Mouse (Mus musculus) CH12.LX (cell line): ENCODE results near the gene Ddx59. TPM values are rescaled to one million over a fixed set of nuclear protein-coding genes. Genes with fewer than 3 reads are reported as not detected.

Source experiments
- DNase-seq: peaks from one replicate; pipeline ENCODE4 v3.0.0-alpha.2; 2013; ENCODE audit errors: extremely low read depth
- H3K27ac ChIP-seq: 2 replicates; pipeline ENCODE4 v1.5.1; 2012; ENCODE audit warnings: low read depth, mild to moderate bottlenecking, control low read depth, moderate library complexity; ENCODE audit not compliant: insufficient read depth
- H3K27me3 ChIP-seq: replicated peaks from 2 replicates; pipeline ENCODE3; 2012; ENCODE audit warnings: inconsistent platforms
- H3K36me3 ChIP-seq, 2 experiments: replicated peaks in 1 of 2; 2 replicates each; pipeline versions ENCODE3 to v1.6.1; 2012; ENCODE audit warnings: inconsistent platforms in 1 of 2, low read length in 1 of 2, mild to moderate bottlenecking in 1 of 2, mixed read lengths in 1 of 2, moderate library complexity in 1 of 2; ENCODE audit not compliant: control insufficient read depth in 1 of 2, insufficient read depth in 1 of 2
- H3K4me1 ChIP-seq, 2 experiments: 2 replicates each; pipeline ENCODE4 v1.6.1; 2012; ENCODE audit warnings: inconsistent platforms in 1 of 2, moderate library complexity in 1 of 2; ENCODE audit not compliant: insufficient read depth in 2 of 2, control insufficient read depth in 1 of 2
- H3K4me2 ChIP-seq: 2 replicates; pipeline ENCODE4 v1.6.1; 2012; ENCODE audit warnings: low read depth, mild to moderate bottlenecking, control low read depth; ENCODE audit not compliant: poor library complexity, insufficient read depth, severe bottlenecking
- H3K4me3 ChIP-seq, 3 experiments: fragments of 150-350 bp in 1 of 3; sonication (generic) in 1 of 3; replicated peaks in 1 of 3; 2 replicates each; pipeline versions ENCODE3 to v1.5.1; 2011 to 2012; ENCODE audit warnings: low read depth in 2 of 3, low read length in 2 of 3, mild to moderate bottlenecking in 2 of 3, moderate library complexity in 2 of 3, control low read depth in 1 of 3, improper control_type of control experiment in 1 of 3, inconsistent platforms in 1 of 3, mixed read lengths in 1 of 3; ENCODE audit not compliant: poor library complexity in 1 of 3
- H3K79me2 ChIP-seq: replicated peaks from 2 replicates; pipeline ENCODE4 v1.6.1; 2012; ENCODE audit warnings: mild to moderate bottlenecking, moderate library complexity; ENCODE audit not compliant: control insufficient read depth, poor library complexity, insufficient read depth, severe bottlenecking; ENCODE audit errors: extremely low read depth
- H3K9ac ChIP-seq: 2 replicates; pipeline ENCODE4 v1.6.1; 2012; ENCODE audit warnings: low read depth, mild to moderate bottlenecking, control low read depth, moderate library complexity; ENCODE audit not compliant: insufficient read depth
- H3K9me3 ChIP-seq: replicated peaks from 2 replicates; pipeline ENCODE3; 2012; ENCODE audit warnings: low read length, inconsistent platforms, mixed read lengths
- CHD1 ChIP-seq: IDR thresholded peaks from 2 replicates; pipeline ENCODE4 v1.6.1; 2012; ENCODE audit warnings: low read depth, low read length, improper control_type of control experiment, inconsistent platforms
- CHD2 ChIP-seq: IDR thresholded peaks from 2 replicates; pipeline ENCODE4 v1.6.1; 2011; ENCODE audit warnings: low read length, improper control_type of control experiment
- CTCF ChIP-seq, 2 experiments: IDR thresholded peaks in 1 of 2; conservative IDR thresholded peaks in 1 of 2; 2 replicates each; pipeline ENCODE4 v1.5.1; 2011 to 2012; ENCODE audit warnings: low read depth in 2 of 2, low read length in 2 of 2, improper control_type of control experiment in 1 of 2, inconsistent platforms in 1 of 2, mild to moderate bottlenecking in 1 of 2, moderate library complexity in 1 of 2
- ELF1 ChIP-seq: IDR thresholded peaks from 2 replicates; pipeline ENCODE4 v1.6.1; 2014; ENCODE audit warnings: low read depth, mild to moderate bottlenecking, inconsistent platforms, low read length, improper control_type of control experiment
- ETS1 ChIP-seq: conservative IDR thresholded peaks from 2 replicates; pipeline ENCODE4 v1.6.1; 2012; ENCODE audit warnings: low read depth, mild to moderate bottlenecking, inconsistent platforms, low read length, improper control_type of control experiment, moderate library complexity
- IRF4 ChIP-seq: IDR thresholded peaks from 2 replicates; pipeline ENCODE4 v1.6.1; 2014; ENCODE audit warnings: low read depth, mild to moderate bottlenecking, inconsistent platforms, low read length, improper control_type of control experiment
- JUN ChIP-seq: IDR thresholded peaks from 2 replicates; pipeline ENCODE4 v1.6.1; 2011; ENCODE audit warnings: low read depth, mild to moderate bottlenecking, low read length, improper control_type of control experiment, moderate library complexity; ENCODE audit not compliant: insufficient read depth
- KAT2A ChIP-seq: IDR thresholded peaks from 2 replicates; pipeline ENCODE4 v1.6.1; 2012; ENCODE audit warnings: low read length, improper control_type of control experiment, inconsistent platforms; ENCODE audit not compliant: insufficient replicate concordance
- MAX ChIP-seq: IDR thresholded peaks from 2 replicates; pipeline ENCODE4 v1.6.1; 2011; ENCODE audit warnings: low read length, improper control_type of control experiment
- MAZ ChIP-seq: IDR thresholded peaks from 2 replicates; pipeline ENCODE4 v1.6.1; 2012; ENCODE audit warnings: low read depth, mild to moderate bottlenecking, inconsistent platforms, low read length, improper control_type of control experiment, moderate library complexity
- MEF2A ChIP-seq: IDR thresholded peaks from 2 replicates; pipeline ENCODE4 v1.6.1; 2014; ENCODE audit warnings: low read depth, mild to moderate bottlenecking, inconsistent platforms, low read length, improper control_type of control experiment, borderline replicate concordance
- MYC ChIP-seq: IDR thresholded peaks from 2 replicates; pipeline ENCODE4 v1.6.1; 2011; ENCODE audit warnings: low read depth, mild to moderate bottlenecking, improper control_type of control experiment, low read length
- POLR2A ChIP-seq: IDR thresholded peaks from 2 replicates; pipeline ENCODE4 v1.6.1; 2011; ENCODE audit warnings: low read depth, mild to moderate bottlenecking, improper control_type of control experiment, low read length
- POLR2AphosphoS2 ChIP-seq: IDR thresholded peaks from 2 replicates; pipeline ENCODE4 v1.6.1; 2011; ENCODE audit warnings: low read depth, low read length, improper control_type of control experiment
- TCF12 ChIP-seq: IDR thresholded peaks from 2 replicates; pipeline ENCODE4 v1.6.1; 2014; ENCODE audit warnings: low read depth, mild to moderate bottlenecking, inconsistent platforms, low read length, improper control_type of control experiment
- UBTF ChIP-seq: IDR thresholded peaks from 2 replicates; pipeline ENCODE4 v1.6.1; 2012; ENCODE audit warnings: low read depth, mild to moderate bottlenecking, inconsistent platforms, low read length, improper control_type of control experiment, moderate library complexity
- USF2 ChIP-seq: conservative IDR thresholded peaks from 2 replicates; pipeline ENCODE4 v1.6.1; 2011; ENCODE audit warnings: low read depth, low read length, improper control_type of control experiment
- ZKSCAN1 ChIP-seq: IDR thresholded peaks from 2 replicates; pipeline ENCODE4 v1.6.1; 2012; ENCODE audit warnings: low read depth, inconsistent platforms, low read length, improper control_type of control experiment, borderline replicate concordance
- ZNF384 ChIP-seq: IDR thresholded peaks from 2 replicates; pipeline ENCODE4 v1.6.1; 2012; ENCODE audit warnings: low read depth, low read length, improper control_type of control experiment, inconsistent platforms
- dilution Hi-C: fragments of 300-500 bp; cut with MboI; formaldehyde crosslinking; loops from 2 replicates; pipeline ENCODE4 v1.14.3; 2020; ENCODE audit warnings: low sequenced_read_pairs; ENCODE audit not compliant: extremely low pct_unique_long_range_greater_than_20kb, extremely low pct_ligation_motif_present
- in situ Hi-C: fragments of 300-500 bp; cut with MboI; formaldehyde crosslinking; loops from 3 replicates; pipeline ENCODE4 v1.14.3; 2019; ENCODE audit warnings: low sequenced_read_pairs, low pct_ligation_motif_present, low pct_unique_long_range_greater_than_20kb, mixed read lengths
- polyA plus RNA-seq: library from polyadenylated mRNA; unstranded; fragments of >175 nt; gene quantifications from 2 replicates; pipeline ENCODE4 v1.2.1, GENCODE M21; 2012; ENCODE audit warnings: low read depth; ENCODE audit not compliant: insufficient read length
- total RNA-seq, 2 experiments: library from RNA; depleted of rRNA; stranded (reverse); fragments of 300-350 nt in 1 of 2; fragments of >200 nt in 1 of 2; gene quantifications; 2 replicates each; pipeline ENCODE4 v1.2.3; 2012 to 2014

Gene Ddx59
- total and polyA plus RNA-seq, 3 experiments: 6.9 to 10.9 (median 9.0) TPM

DNA sequence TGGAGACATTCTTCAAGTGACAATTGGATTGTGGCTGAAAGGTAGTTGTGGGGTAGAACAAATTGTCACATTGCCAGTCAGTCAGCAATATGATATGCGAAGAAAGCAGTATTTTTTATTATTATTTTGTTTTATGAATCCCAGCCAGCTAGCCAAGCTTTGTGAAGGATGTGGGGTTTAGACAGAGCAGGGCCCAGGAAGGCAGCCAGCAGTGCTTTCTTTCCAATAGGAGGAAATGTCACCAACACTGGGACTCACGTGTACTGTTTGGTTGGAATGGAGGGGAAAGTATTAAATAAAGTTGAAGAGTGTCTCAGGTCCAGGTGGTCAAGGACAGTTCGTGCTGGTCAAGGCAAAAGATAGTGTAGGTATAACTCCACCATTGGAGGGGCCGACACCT, 34.9 kb upstream of the Ddx59 start:
- Histone ChIP-seq H3K79me2 (no peaks in the 10 kb centered on the region), H3K9ac (no peak overlapping the region), H3K36me3 (no peaks in the 10 kb centered on the region), H3K4me3 (no peak overlapping the region), H3K27ac (no peak overlapping the region), H3K4me2 (no peak overlapping the region), H3K27me3 (no peaks in the 10 kb centered on the region), H3K9me3 (peaks cover 2% of the 10 kb centered on the region), H3K4me1 (peaks cover 0 to 4% of the 10 kb centered on the region in 2 experiments; a peak in 1 of 4 replicates)
- no peak for TF ChIP-seq JUN
- DNase-seq: no peak
- in situ Hi-C loops (no loop called here), dilution Hi-C loops (no loop called here)

DNA sequence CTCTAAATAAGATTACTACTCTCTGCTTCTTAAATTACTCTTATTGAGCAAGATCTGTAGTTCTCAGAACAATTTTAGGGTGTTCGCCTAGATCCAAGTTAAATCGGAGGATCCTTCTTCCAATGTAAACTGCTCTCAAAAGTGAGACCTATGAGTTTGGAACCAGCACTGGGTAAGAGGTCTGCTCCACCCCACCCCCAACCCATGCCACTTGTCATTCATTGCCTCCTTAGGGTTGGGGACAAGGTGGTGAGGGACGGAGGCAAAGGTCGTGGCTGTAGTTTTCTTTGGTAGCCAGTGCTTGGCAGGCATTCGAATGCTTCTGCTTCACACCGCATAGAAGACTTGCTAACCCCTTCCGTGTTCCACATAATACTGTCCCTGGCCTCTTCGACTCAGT, 34.5 kb upstream of the Ddx59 start:
- dilution Hi-C loops (no loop called here), in situ Hi-C loops (no loop called here)
- peaks cover 0 to 4% of the 10 kb centered on the region in 2 experiments; a peak in 1 of 4 replicates for H3K4me1 ChIP-seq
- no peak overlapping the region for H3K27ac ChIP-seq
- no peak overlapping the region for H3K9ac ChIP-seq
- peaks cover 2% of the 10 kb centered on the region for H3K9me3 ChIP-seq
- no peaks in the 10 kb centered on the region for H3K79me2 ChIP-seq
- H3K36me3 ChIP-seq: no peaks in the 10 kb centered on the region
- TF ChIP-seq MAZ: no peak
- no peak for TF ChIP-seq USF2
- TF ChIP-seq POLR2AphosphoS2: no peak
- TF ChIP-seq JUN: no peak
- TF ChIP-seq TCF12: no peak
- TF ChIP-seq ZNF384: no peak
- TF ChIP-seq MAX: no peak
- H3K27me3 ChIP-seq: no peaks in the 10 kb centered on the region
- no peak overlapping the region for H3K4me3 ChIP-seq
- DNase-seq: no peak
- no peak overlapping the region for H3K4me2 ChIP-seq

DNA sequence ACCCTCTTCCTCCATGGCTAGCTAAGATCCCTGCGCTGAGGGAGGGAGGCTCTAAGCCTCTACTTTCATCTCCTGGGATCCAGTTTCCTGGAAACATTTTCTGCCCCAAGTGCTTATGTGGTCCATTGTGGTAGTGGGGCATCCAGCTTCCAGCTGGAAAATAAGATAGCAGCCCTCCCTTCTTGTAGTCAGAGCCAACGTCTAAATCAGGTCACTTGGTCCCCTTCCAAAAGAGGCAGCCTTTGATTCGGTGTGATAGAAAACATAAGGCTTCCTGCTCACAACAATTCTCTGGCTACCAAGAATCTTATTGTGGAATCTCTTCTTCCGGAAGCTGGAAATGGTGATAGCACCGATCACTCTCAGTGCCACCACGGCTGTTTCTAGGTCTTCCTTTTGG, 33.9 kb upstream of the Ddx59 start:
- H3K4me2 ChIP-seq: no peak overlapping the region
- in situ Hi-C loops (no loop called here), dilution Hi-C loops (no loop called here)
- TF ChIP-seq KAT2A (no peak), ZKSCAN1 (no peak), MAX (no peak), ELF1 (no peak), IRF4 (no peak), MAZ (no peak), CHD2 (no peak), MEF2A (no peak), MYC (no peak), CTCF (conservative IDR thresholded peaks at IDR 0.05 in 1 of 2, IDR thresholded peaks at IDR 0.05 in 1 of 2; ENCODE audit: low read depth in 2 of 2, low read length in 2 of 2) (no peak), POLR2A (no peak), UBTF (no peak), CHD1 (no peak), ETS1 (no peak)
- peaks cover 0 to 4% of the 10 kb centered on the region in 2 experiments; a peak in 1 of 4 replicates for H3K4me1 ChIP-seq
- H3K36me3 ChIP-seq: no peaks in the 10 kb centered on the region
- no peaks in the 10 kb centered on the region for H3K27me3 ChIP-seq
- H3K79me2 ChIP-seq: no peaks in the 10 kb centered on the region
- no peak overlapping the region for H3K9ac ChIP-seq
- H3K9me3 ChIP-seq: peaks cover 2% of the 10 kb centered on the region
- no peak for DNase-seq
- H3K4me3 ChIP-seq: no peak overlapping the region
- no peak overlapping the region for H3K27ac ChIP-seq
